28 mouse cellular contexts compared by ENCODE assay signal in the genomic region with DNA sequence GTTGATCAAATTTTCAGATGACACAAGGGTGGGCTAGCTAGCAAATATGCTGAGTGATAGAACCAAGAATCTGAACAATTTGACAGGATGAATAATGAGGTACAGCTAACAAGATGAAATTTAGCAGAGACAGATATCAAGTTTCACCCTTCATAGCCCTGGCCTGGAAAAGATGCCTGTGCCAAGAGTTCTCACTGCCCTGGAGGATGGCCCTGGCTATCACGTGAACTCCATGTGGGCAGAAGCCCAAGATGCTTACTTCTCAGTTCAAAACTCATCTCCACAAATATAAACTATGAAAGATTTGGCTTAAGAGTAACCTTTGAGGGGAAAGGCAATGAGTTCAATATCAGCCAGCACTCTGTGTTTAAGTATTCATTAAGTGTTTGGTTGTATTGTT.
A peak's percentile ranks its signal among the peaks of the same experiment; 100 is the strongest.
DNase-seq lines count a peak whose midpoint lies in the region; ATAC-seq and TF ChIP-seq lines count a peak whose summit lies in the region.
"Had no signal": no experiment of that assay in that cellular context is flagged by ENCODE, and none has a peak within 500 bp of the region (broad histone marks: within the 10 kb centered on the region; RNA-seq: fewer than 3 reads in every experiment).

No protein-coding gene starts in this region.

- 29% methylated on average over 1 of the region's 1 CpGs for WGBS in lung, embryonic 14.5 days
- WGBS in lung, adult 2 months: 23% methylated on average over 1 of the region's 1 CpGs

- no peak overlapping the region for H3K4me2 ChIP-seq in lung, embryonic 14.5 days
- H3K4me2 ChIP-seq: embryonic facial prominence, embryonic 12.5 days; embryonic facial prominence, embryonic 15.5 days; heart, embryonic 13.5 days; hindbrain, embryonic 14.5 days had no signal

- H3K36me3 ChIP-seq in lung, embryonic 14.5 days (ENCODE audit: insufficient read depth): no peaks in the 10 kb centered on the region
- H3K36me3 ChIP-seq: embryonic facial prominence, embryonic 12.5 days; embryonic facial prominence, embryonic 15.5 days; heart, embryonic 10.5 days; heart, embryonic 13.5 days had no signal

- no peak overlapping the region for H3K27ac ChIP-seq in lung, embryonic 14.5 days (ENCODE audit: low read depth)
- H3K27ac ChIP-seq: embryonic facial prominence, embryonic 12.5 days; embryonic facial prominence, embryonic 15.5 days; heart, adult 2 months; heart, embryonic 10.5 days; heart, embryonic 13.5 days; hindbrain, embryonic 14.5 days; hindbrain, postnatal 0 days had no signal

- no peak for TF ChIP-seq POLR2A in lung, adult 2 months (IDR thresholded peaks at IDR 0.05; ENCODE audit: borderline replicate concordance, extremely low read depth, low read depth, low read length)

- no peaks in the 10 kb centered on the region for H3K27me3 ChIP-seq in lung, embryonic 14.5 days (ENCODE audit: insufficient read depth, low read length)
- H3K27me3 ChIP-seq: embryonic facial prominence, embryonic 12.5 days; embryonic facial prominence, embryonic 15.5 days; heart, embryonic 13.5 days had no signal

- peak; percentile 68; the same call in 1 of the 2 replicates for ATAC-seq in lung, embryonic 14.5 days (ENCODE audit: insufficient read depth)
- ATAC-seq in granulocyte monocyte progenitor cell, adult 5-6 weeks (replicated peaks; ENCODE audit: poor library complexity, severe bottlenecking): no peak
- ATAC-seq: CD4-positive, CD25-positive, alpha-beta regulatory T cell, adult 4 months; forebrain, embryonic 14.5 days; forebrain, postnatal 0 days; hindbrain, postnatal 0 days; inflammation-experienced regulatory T-cells, adult 6 months; intestine, embryonic 16.5 days; Patski had no signal

- no peak overlapping the region for H3K9ac ChIP-seq in lung, embryonic 14.5 days
- H3K9ac ChIP-seq: embryonic facial prominence, embryonic 12.5 days; embryonic facial prominence, embryonic 15.5 days; forebrain, postnatal 0 days; heart, embryonic 13.5 days; hindbrain, embryonic 14.5 days had no signal

- no peaks in the 10 kb centered on the region for H3K9me3 ChIP-seq in lung, embryonic 14.5 days (ENCODE audit: low read depth, low read length)
- H3K9me3 ChIP-seq: embryonic facial prominence, embryonic 12.5 days; embryonic facial prominence, embryonic 15.5 days; heart, embryonic 10.5 days; heart, embryonic 13.5 days had no signal

- H3K4me1 ChIP-seq in lung, embryonic 14.5 days (ENCODE audit: insufficient read depth): no peaks in the 10 kb centered on the region
- no peaks in the 10 kb centered on the region for H3K4me1 ChIP-seq in lung, adult 2 months (ENCODE audit: control insufficient read depth, insufficient read depth, low read length)
- H3K4me1 ChIP-seq: embryonic facial prominence, embryonic 12.5 days; embryonic facial prominence, embryonic 15.5 days; heart, embryonic 10.5 days; heart, embryonic 13.5 days had no signal

- TF ChIP-seq CTCF in lung, embryonic 14.5 days (IDR thresholded peaks at IDR 0.05; ENCODE audit: low read depth): no peak
- no peak for TF ChIP-seq CTCF in lung, adult 2 months (IDR thresholded peaks at IDR 0.05; ENCODE audit: insufficient read depth, low read length)

- peak; percentile 1 for DNase-seq in adrenal gland, postnatal 25 days
- DNase-seq in adrenal gland, adult 2 months: no peak
- DNase-seq in lung, embryonic 14.5 days: peak; percentile 54
- no peak for DNase-seq in lung, adult 2 months
- DNase-seq in adipocyte (ENCODE audit: low spot score): peak; percentile 4
- no peak for DNase-seq in right cerebral cortex, postnatal 10 days (ENCODE audit: low spot score in 2 of 2)
- DNase-seq: adrenal gland, adult 8-10 months; cerebellum, adult 11-12 months; cerebellum, adult 8-10 months; cerebellum, postnatal 10 days; cerebellum, postnatal 36 days; forebrain, postnatal 0 days; gastrocnemius, postnatal 25 days; heart, adult 2 months; heart, postnatal 14 days; heart, postnatal 4 days had no signal

- H3K4me3 ChIP-seq in lung, embryonic 14.5 days (ENCODE audit: low read depth, low read length): no peak overlapping the region
- H3K4me3 ChIP-seq in lung, adult 2 months (replicated peaks; ENCODE audit: extremely low read depth, low read depth, low read length): no peak overlapping the region
- H3K4me3 ChIP-seq: embryonic facial prominence, embryonic 12.5 days; embryonic facial prominence, embryonic 15.5 days; heart, adult 2 months; heart, embryonic 10.5 days; heart, embryonic 13.5 days had no signal

Comparison
In these comparisons a context has a peak if more than half of its experiments do, and no peak if none do; other contexts are left out.
1. DNase-seq: peak in adrenal gland, postnatal 25 days (single experiment), lung, embryonic 14.5 days (single experiment) and adipocyte (single experiment); none in adrenal gland, adult 2 months (single experiment), lung, adult 2 months (single experiment) and right cerebral cortex, postnatal 10 days (0 of 2).